Mouse (Mus musculus) MEL (cell line): ENCODE measurements at regions not wholly inside any gene's neighbourhood (a gene's known extent, or its start where the extent isn't known, plus 50 kb on each side); places are given as distances from the start of the nearest gene placed in this dataset.

ENCODE experiments used
- CTCF ChIP-seq, 3 experiments: IDR thresholded peaks in 2 of 3; conservative IDR thresholded peaks in 1 of 3; 2 replicates each; pipeline ENCODE4 v1.5.1; 2011 to 2012; ENCODE audit warnings: low read length in 3 of 3, low read depth in 2 of 3, mild to moderate bottlenecking in 2 of 3, improper control_type of control experiment in 1 of 3, inconsistent platforms in 1 of 3, mixed read lengths in 1 of 3, moderate library complexity in 1 of 3; ENCODE audit not compliant: control insufficient read depth in 1 of 3, insufficient read depth in 1 of 3, poor library complexity in 1 of 3, severe bottlenecking in 1 of 3
- E2F4 ChIP-seq: IDR thresholded peaks from 2 replicates; pipeline ENCODE4 v1.6.1; 2011; ENCODE audit warnings: low read depth, low read length, improper control_type of control experiment, borderline replicate concordance
- EP300 ChIP-seq, 2 experiments: IDR thresholded peaks; 2 replicates each; pipeline ENCODE4 v1.6.1; 2011; ENCODE audit warnings: improper control_type of control experiment in 2 of 2, low read length in 2 of 2, low read depth in 1 of 2, mild to moderate bottlenecking in 1 of 2
- JUND ChIP-seq: IDR thresholded peaks from 2 replicates; pipeline ENCODE4 v1.6.1; 2011; ENCODE audit warnings: low read depth, mild to moderate bottlenecking, improper control_type of control experiment, low read length
- MYB ChIP-seq: IDR thresholded peaks from 2 replicates; pipeline ENCODE4 v1.6.1; 2011; ENCODE audit warnings: mild to moderate bottlenecking, low read depth, low read length, improper control_type of control experiment
- MYC ChIP-seq: IDR thresholded peaks from 2 replicates; pipeline ENCODE4 v1.6.1; 2011; ENCODE audit warnings: low read depth, mild to moderate bottlenecking, low read length, improper control_type of control experiment, moderate library complexity
- POLR2A ChIP-seq, 2 experiments: IDR thresholded peaks; 2 replicates each; pipeline ENCODE4 v1.6.1; 2011 to 2012; ENCODE audit warnings: low read length in 2 of 2, mild to moderate bottlenecking in 2 of 2, control low read depth in 1 of 2, improper control_type of control experiment in 1 of 2, low read depth in 1 of 2, moderate library complexity in 1 of 2; ENCODE audit not compliant: control insufficient read depth in 1 of 2, insufficient read depth in 1 of 2, poor library complexity in 1 of 2
- TBP ChIP-seq: IDR thresholded peaks from 2 replicates; pipeline ENCODE4 v1.8.0; 2011; ENCODE audit warnings: low read depth, low read length, improper control_type of control experiment
- TCF12 ChIP-seq: IDR thresholded peaks from 2 replicates; pipeline ENCODE4 v1.6.1; 2014; ENCODE audit warnings: low read depth, mild to moderate bottlenecking, inconsistent platforms, low read length, improper control_type of control experiment, moderate library complexity
- ZC3H11A ChIP-seq: IDR thresholded peaks from 2 replicates; pipeline ENCODE4 v1.6.1; 2012; ENCODE audit warnings: low read depth, mild to moderate bottlenecking, inconsistent platforms, low read length, improper control_type of control experiment

GRCm38 (mm10) chr1:81744524-81744923 is 488.4 kb upstream of the Gm9747 start:
- TF ChIP-seq MYC (no peak), TCF12 (no peak), POLR2A (IDR thresholded peaks at IDR 0.05; ENCODE audit: control insufficient read depth in 1 of 2, insufficient read depth in 1 of 2, low read depth in 1 of 2, low read length in 2 of 2, poor library complexity in 1 of 2) (no peak), ZC3H11A (no peak), JUND (no peak), EP300 (IDR thresholded peaks at IDR 0.05; ENCODE audit: low read depth in 1 of 2, low read length in 2 of 2) (no peak), E2F4 (no peak), CTCF (IDR thresholded peaks at IDR 0.05 in 2 of 3, conservative IDR thresholded peaks at IDR 0.05 in 1 of 3; ENCODE audit: control insufficient read depth in 1 of 3, insufficient read depth in 1 of 3, low read depth in 2 of 3, low read length in 3 of 3, poor library complexity in 1 of 3, severe bottlenecking in 1 of 3) (no peak), MYB (no peak), TBP (no peak)
